Mouse (Mus musculus): Measurements from ENCODE around the gene Arid3a. TPM values are rescaled to one million over a fixed set of nuclear protein-coding genes. Genes with fewer than 3 reads are reported as not detected.
"Not testable (repeated sequence)": the region's sequence is repeated elsewhere in the genome, so short reads cannot be mapped to it uniquely, and the experiment has no call there.

Gene Arid3a
- 2.9 and 3.2 TPM in 2 replicates for polyA plus RNA-seq (2015; fragmentation: Nextera tagmentation; extraction: Ambion mirVana)

GRCm38 (mm10) chr10:79926491-79927323 lies at the start of gene Arid3a:
TSS of gene Arid3a (plus strand) at chr10:79927043.
- H3K4me3 ChIP-seq = peak within 1 kb of the TSS; percentile 96
- peak within 1 kb of the TSS; percentile 89 for H3K9ac ChIP-seq
- H3K27me3 ChIP-seq = peaks cover 25% of the 10 kb centered on the region
- no peaks in the 10 kb centered on the region for H3K36me3 ChIP-seq
- peak; percentile 77 for ATAC-seq (ENCODE audit: low FRiP score, low read depth)
- no peaks in the 10 kb centered on the region for H3K9me3 ChIP-seq
- peaks cover 39% of the 10 kb centered on the region for H3K4me1 ChIP-seq (replicated peaks)
- whole genome bisulfite sequencing = under 1% methylated on average over 63 of the region's 63 CpGs
- peak within 1 kb of the TSS; percentile 92 for H3K27ac ChIP-seq (replicated peaks)
- H3K4me2 ChIP-seq = peak within 1 kb of the TSS; percentile 93

GRCm38 (mm10) chr10:79877174-79877573 lies 49.7 kb upstream of the Arid3a start:
- 71% methylated on average over 1 of the region's 1 CpGs for WGBS
- H3K27me3 ChIP-seq = peaks cover 10% of the 10 kb centered on the region
- H3K9ac ChIP-seq = no peak overlapping the region
- ATAC-seq (ENCODE audit: low FRiP score, low read depth) = no peak
- no peaks in the 10 kb centered on the region for H3K36me3 ChIP-seq
- H3K27ac ChIP-seq (replicated peaks) = no peak overlapping the region
- H3K4me2 ChIP-seq = no peak overlapping the region
- H3K9me3 ChIP-seq = no peaks in the 10 kb centered on the region
- H3K4me1 ChIP-seq (replicated peaks) = peaks cover 21% of the 10 kb centered on the region
- no peak overlapping the region for H3K4me3 ChIP-seq

- H3K9ac ChIP-seq = no peak overlapping the region
- H3K4me2 ChIP-seq = no peak overlapping the region
- H3K4me3 ChIP-seq = no peak overlapping the region
- H3K4me1 ChIP-seq (replicated peaks) = peaks cover 21% of the 10 kb centered on the region
- no peaks in the 10 kb centered on the region for H3K36me3 ChIP-seq
- no peak for ATAC-seq (ENCODE audit: low FRiP score, low read depth)
- peaks cover 16% of the 10 kb centered on the region for H3K27me3 ChIP-seq
- no peak overlapping the region for H3K27ac ChIP-seq (replicated peaks)
- H3K9me3 ChIP-seq = no peaks in the 10 kb centered on the region
- WGBS = 31% methylated on average over 12 of the region's 12 CpGs
Observed at GRCm38 (mm10) chr10:79877757-79878156, 49.1 kb upstream of the Arid3a start.

GRCm38 (mm10) chr10:79879527-79879926 lies 47.3 kb upstream of the Arid3a start:
- Histone ChIP-seq H3K4me3 (no peak overlapping the region), H3K4me1 (replicated peaks) (peaks cover 18% of the 10 kb centered on the region), H3K4me2 (no peak overlapping the region), H3K27ac (replicated peaks) (no peak overlapping the region), H3K36me3 (no peaks in the 10 kb centered on the region), H3K27me3 (peaks cover 18% of the 10 kb centered on the region), H3K9me3 (no peaks in the 10 kb centered on the region), H3K9ac (no peak overlapping the region)
- WGBS = 27% methylated on average over 3 of the region's 3 CpGs
- no peak for ATAC-seq (ENCODE audit: low FRiP score, low read depth)

- Histone ChIP-seq H3K4me1 (replicated peaks) (peaks cover 10% of the 10 kb centered on the region), H3K36me3 (no peaks in the 10 kb centered on the region), H3K27me3 (peaks cover 18% of the 10 kb centered on the region), H3K9me3 (no peaks in the 10 kb centered on the region), H3K4me2 (no peak overlapping the region), H3K4me3 (no peak overlapping the region), H3K9ac (no peak overlapping the region), H3K27ac (replicated peaks) (no peak overlapping the region)
- 21% methylated on average over 9 of the region's 9 CpGs for WGBS
- ATAC-seq (ENCODE audit: low FRiP score, low read depth) = no peak
Observed at GRCm38 (mm10) chr10:79880721-79881120, 46.1 kb upstream of the Arid3a start.

- H3K4me2 ChIP-seq = peak overlapping the region; percentile 35
- peaks cover 18% of the 10 kb centered on the region for H3K27me3 ChIP-seq
- 8% methylated on average over 22 of the region's 22 CpGs for WGBS
- H3K36me3 ChIP-seq = no peaks in the 10 kb centered on the region
- H3K4me1 ChIP-seq (replicated peaks) = peaks cover 10% of the 10 kb centered on the region
- no peak for ATAC-seq (ENCODE audit: low FRiP score, low read depth)
- H3K9ac ChIP-seq = no peak overlapping the region
- H3K9me3 ChIP-seq = no peaks in the 10 kb centered on the region
- H3K27ac ChIP-seq (replicated peaks) = no peak overlapping the region
- no peak overlapping the region for H3K4me3 ChIP-seq
Observed at GRCm38 (mm10) chr10:79881981-79882380, 44.9 kb upstream of the Arid3a start.

GRCm38 (mm10) chr10:79883297-79884084 lies 43.4 kb upstream of the Arid3a start:
- 15% methylated on average over 22 of the region's 22 CpGs for WGBS
- Histone ChIP-seq H3K27ac (replicated peaks) (no peak overlapping the region), H3K4me3 (no peak overlapping the region), H3K9ac (no peak overlapping the region), H3K4me1 (replicated peaks) (peaks cover 10% of the 10 kb centered on the region), H3K36me3 (no peaks in the 10 kb centered on the region), H3K9me3 (no peaks in the 10 kb centered on the region), H3K4me2 (no peak overlapping the region), H3K27me3 (peaks cover 21% of the 10 kb centered on the region)
- ATAC-seq (ENCODE audit: low FRiP score, low read depth) = no peak

- H3K4me1 ChIP-seq (replicated peaks) = peaks cover 10% of the 10 kb centered on the region
- H3K4me3 ChIP-seq = no peak overlapping the region
- no peak overlapping the region for H3K27ac ChIP-seq (replicated peaks)
- H3K9me3 ChIP-seq = no peaks in the 10 kb centered on the region
- H3K36me3 ChIP-seq = no peaks in the 10 kb centered on the region
- H3K9ac ChIP-seq = no peak overlapping the region
- no peak overlapping the region for H3K4me2 ChIP-seq
- WGBS = 56% methylated on average over 4 of the region's 4 CpGs
- ATAC-seq (ENCODE audit: low FRiP score, low read depth) = no peak; the same call in 1 of the 2 replicates
- H3K27me3 ChIP-seq = peaks cover 21% of the 10 kb centered on the region
Observed at GRCm38 (mm10) chr10:79884446-79884845, 42.4 kb upstream of the Arid3a start.

- not testable (repeated sequence) for H3K36me3 ChIP-seq; ATAC-seq (ENCODE audit: low FRiP score, low read depth); H3K9me3 ChIP-seq; H3K27ac ChIP-seq (replicated peaks); H3K4me2 ChIP-seq; H3K4me3 ChIP-seq; H3K9ac ChIP-seq
- Histone ChIP-seq H3K4me1 (replicated peaks) (peaks cover 10% of the 10 kb centered on the region), H3K27me3 (peaks cover 21% of the 10 kb centered on the region)
- WGBS = 80% methylated on average over 3 of the region's 3 CpGs
Observed at GRCm38 (mm10) chr10:79884938-79885337, 41.9 kb upstream of the Arid3a start.

GRCm38 (mm10) chr10:79886054-79886453 lies 40.8 kb upstream of the Arid3a start, which contains the start of gene Elane:
TSS of gene Elane (plus strand) at chr10:79886247.
- Histone ChIP-seq H3K27me3 (peaks cover 18% of the 10 kb centered on the region), H3K27ac (replicated peaks) (no peak within 1 kb of the TSS), H3K4me1 (replicated peaks) (peaks cover 10% of the 10 kb centered on the region), H3K4me3 (no peak within 1 kb of the TSS), H3K9ac (no peak within 1 kb of the TSS), H3K36me3 (no peaks in the 10 kb centered on the region), H3K4me2 (no peak within 1 kb of the TSS), H3K9me3 (no peaks in the 10 kb centered on the region)
- no peak for ATAC-seq (ENCODE audit: low FRiP score, low read depth)
- 80% methylated on average over 6 of the region's 6 CpGs for WGBS

GRCm38 (mm10) chr10:79886611-79887010 lies 40.2 kb upstream of the Arid3a start:
- Histone ChIP-seq H3K4me3 (no peak overlapping the region), H3K4me2 (no peak overlapping the region), H3K9me3 (no peaks in the 10 kb centered on the region), H3K36me3 (no peaks in the 10 kb centered on the region), H3K9ac (no peak overlapping the region), H3K27me3 (peaks cover 14% of the 10 kb centered on the region; the same call in 1 of the 2 replicates), H3K4me1 (replicated peaks) (peaks cover 10% of the 10 kb centered on the region), H3K27ac (replicated peaks) (no peak overlapping the region)
- 84% methylated on average over 8 of the region's 8 CpGs for WGBS
- ATAC-seq (ENCODE audit: low FRiP score, low read depth) = no peak

GRCm38 (mm10) chr10:79889386-79889785 lies 37.5 kb upstream of the Arid3a start:
- Histone ChIP-seq H3K4me3 (no peak overlapping the region), H3K9ac (no peak overlapping the region), H3K4me1 (replicated peaks) (no peaks in the 10 kb centered on the region; the same call in 1 of the 2 replicates), H3K27me3 (0 out of 2 replicates have a peak, but pooled peaks cover 3% of the 10 kb centered on the region), H3K4me2 (no peak overlapping the region), H3K36me3 (no peaks in the 10 kb centered on the region), H3K27ac (replicated peaks) (no peak overlapping the region), H3K9me3 (no peaks in the 10 kb centered on the region)
- ATAC-seq (ENCODE audit: low FRiP score, low read depth) = no peak
- 84% methylated on average over 2 of the region's 2 CpGs for WGBS
